Mouse (Mus musculus) hindbrain, embryonic 15.5 days (tissue): ENCODE measurements around the gene Rplp0. TPM values are rescaled to one million over a fixed set of nuclear protein-coding genes. Genes with fewer than 3 reads are reported as not detected.
A peak's percentile ranks its signal among the peaks of the same experiment; 100 is the strongest.

Experiments
- ATAC-seq: fragments of 200-750 bp; cut with Nextera tagmentation; 2 replicates; pipeline ENCODE4 v1.8.0; 2017; ENCODE audit warnings: low read depth, moderate number of reproducible peaks, moderate TSS enrichment; ENCODE audit not compliant: low FRiP score
- H3K27ac ChIP-seq: fragments of 300-500 bp; sonication (generic); replicated peaks from 2 replicates; pipeline ENCODE4 v1.5.1; 2015; ENCODE audit warnings: mild to moderate bottlenecking, inconsistent platforms
- H3K27me3 ChIP-seq: fragments of 300-500 bp; sonication (generic); 2 replicates; pipeline ENCODE4 v1.6.1; 2015; ENCODE audit warnings: control low read depth, inconsistent platforms
- H3K36me3 ChIP-seq: fragments of 300-500 bp; sonication (generic); 2 replicates; pipeline ENCODE4 v1.6.1; 2015; ENCODE audit warnings: control low read depth, inconsistent platforms
- H3K4me1 ChIP-seq: fragments of 300-500 bp; sonication (generic); replicated peaks from 2 replicates; pipeline ENCODE4 v1.6.1; 2015; ENCODE audit warnings: control low read depth, inconsistent platforms
- H3K4me2 ChIP-seq: fragments of 300-500 bp; sonication (generic); 2 replicates; pipeline ENCODE4 v1.6.1; 2015; ENCODE audit warnings: moderate library complexity, mild to moderate bottlenecking, inconsistent platforms
- H3K4me3 ChIP-seq: fragments of 300-500 bp; sonication (generic); 2 replicates; pipeline ENCODE4 v1.5.1; 2015; ENCODE audit warnings: mild to moderate bottlenecking, inconsistent platforms
- H3K9ac ChIP-seq: fragments of 300-500 bp; sonication (generic); 2 replicates; pipeline ENCODE4 v1.6.1; 2015; ENCODE audit warnings: inconsistent platforms
- H3K9me3 ChIP-seq: fragments of 300-500 bp; sonication (generic); 2 replicates; pipeline ENCODE4 v1.6.1; 2016; ENCODE audit warnings: control low read depth, inconsistent platforms
- WGBS: fragments of 180-500 bp; shearing (Covaris S2); methylation state at CpG from one replicate; pipeline ENCODE4 v1.1.7; 2015; 5-methylcytosine and 5-hydroxymethylcytosine counted together
- polyA plus RNA-seq: library from polyadenylated mRNA; unstranded; fragments of >200 nt; fragmentation: Nextera tagmentation; extraction: Ambion mirVana; gene quantifications from 2 replicates; pipeline ENCODE4 v1.2.1, GENCODE M21; 2015

Gene Rplp0
- polyA plus RNA-seq, 1 experiment from 2014 or later = 801 TPM

DNA sequence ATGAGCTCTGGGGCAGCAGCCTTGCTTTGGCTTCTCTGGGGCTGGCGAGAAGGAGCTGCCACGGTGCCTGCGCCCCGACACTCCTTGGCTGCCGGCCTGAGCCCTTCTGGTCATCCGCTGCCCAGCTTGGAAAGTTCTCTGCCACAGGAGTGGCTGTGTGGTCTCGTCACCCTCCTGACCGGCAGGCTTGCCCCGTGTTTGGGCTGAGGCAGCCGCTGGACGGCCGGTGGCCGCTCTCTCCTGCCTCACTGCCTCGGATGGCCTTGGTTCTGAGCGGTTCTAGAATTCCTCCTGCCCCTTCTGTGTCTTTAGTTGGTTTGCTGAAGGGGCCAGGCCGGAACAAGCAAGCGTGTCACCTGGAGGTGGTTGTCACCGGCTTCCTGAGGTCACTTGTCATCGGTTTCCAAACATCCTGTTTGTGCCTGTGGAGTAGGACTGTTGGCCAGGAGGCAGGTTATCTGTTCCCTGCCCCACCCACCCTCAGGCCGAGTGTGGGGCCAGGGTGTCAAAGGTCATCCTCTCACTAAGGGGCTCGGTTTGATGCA lies 38.9 kb upstream of the Rplp0 start:
- no peaks in the 10 kb centered on the region for H3K27me3 ChIP-seq
- no peaks in the 10 kb centered on the region for H3K9me3 ChIP-seq
- 77% methylated on average over 21 of the region's 21 CpGs for WGBS
- no peaks in the 10 kb centered on the region for H3K36me3 ChIP-seq
- H3K4me1 ChIP-seq = peaks cover 13% of the 10 kb centered on the region
- H3K27ac ChIP-seq = peak overlapping the region; percentile 40
- no peak overlapping the region for H3K4me2 ChIP-seq
- H3K4me3 ChIP-seq = no peak overlapping the region
- ATAC-seq = no peak
- H3K9ac ChIP-seq = no peak overlapping the region

DNA sequence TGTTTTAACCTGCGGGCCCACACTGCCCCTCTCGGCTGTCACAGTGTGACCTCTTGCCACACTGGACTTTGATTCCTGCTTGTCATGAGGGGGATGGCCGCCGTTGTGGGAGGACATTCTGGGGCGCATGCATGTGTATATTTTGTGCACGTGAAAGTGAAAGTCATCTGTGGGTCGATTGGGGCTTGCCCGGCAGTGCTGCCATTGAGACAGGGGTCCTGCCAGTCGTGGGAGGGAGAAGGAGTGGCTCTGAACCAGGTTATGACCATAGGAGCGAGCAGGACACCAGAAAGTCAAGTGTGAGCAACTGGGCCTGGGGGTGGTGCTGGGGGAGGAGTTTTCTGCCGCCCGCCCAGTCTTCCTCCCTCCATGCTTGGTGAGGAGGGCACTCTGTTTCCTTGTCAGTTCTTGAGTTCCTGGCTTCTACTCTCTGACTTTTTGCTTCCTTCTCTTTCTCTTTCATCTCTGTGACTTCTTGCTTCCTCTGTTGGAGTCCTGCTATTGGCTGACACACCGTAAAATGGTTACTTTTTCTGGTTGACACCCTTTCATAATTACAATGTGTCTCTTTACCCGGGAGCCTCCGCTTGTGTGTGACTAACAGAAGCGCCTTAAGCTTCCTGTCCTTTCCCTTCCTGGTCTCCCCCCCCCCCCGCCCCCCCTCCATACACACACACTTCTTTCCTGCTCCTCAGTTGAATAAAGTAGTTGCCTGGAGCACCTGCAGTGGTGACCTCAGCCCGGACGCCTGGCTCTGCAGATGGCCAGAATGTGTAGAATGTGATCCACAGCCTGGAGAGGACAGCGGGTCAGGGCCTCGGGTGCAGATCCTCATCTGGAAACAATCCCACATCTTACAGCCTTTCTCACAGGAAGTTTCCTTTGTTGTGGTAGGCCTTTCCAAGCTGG lies 37.5 kb upstream of the Rplp0 start:
- no peaks in the 10 kb centered on the region for H3K27me3 ChIP-seq
- H3K4me1 ChIP-seq = peaks cover 10% of the 10 kb centered on the region
- no peaks in the 10 kb centered on the region for H3K36me3 ChIP-seq
- no peak overlapping the region for H3K4me3 ChIP-seq
- 71% methylated on average over 21 of the region's 21 CpGs for WGBS
- no peak overlapping the region for H3K9ac ChIP-seq
- no peaks in the 10 kb centered on the region for H3K9me3 ChIP-seq
- ATAC-seq = no peak
- H3K27ac ChIP-seq = 0 out of 2 replicates have a peak overlapping the region, but pooled peaks have one; percentile 51
- H3K4me2 ChIP-seq = no peak overlapping the region; the same call in 1 of the 2 replicates

GRCm38 (mm10) chr5:115522531-115522930 lies 36.7 kb upstream of the Rplp0 start:
- ATAC-seq = no peak
- Histone ChIP-seq H3K4me1 (peaks cover 10% of the 10 kb centered on the region), H3K9ac (no peak overlapping the region), H3K36me3 (no peaks in the 10 kb centered on the region), H3K4me2 (no peak overlapping the region), H3K27ac (peak overlapping the region; percentile 51), H3K27me3 (no peaks in the 10 kb centered on the region), H3K9me3 (no peaks in the 10 kb centered on the region), H3K4me3 (no peak overlapping the region)
- 91% methylated on average over 4 of the region's 4 CpGs for WGBS

GRCm38 (mm10) chr5:115522981-115523499 lies 36.2 kb upstream of the Rplp0 start:
- Histone ChIP-seq H3K4me3 (no peak overlapping the region), H3K9me3 (no peaks in the 10 kb centered on the region), H3K9ac (no peak overlapping the region), H3K4me1 (peaks cover 10% of the 10 kb centered on the region), H3K36me3 (no peaks in the 10 kb centered on the region), H3K27me3 (no peaks in the 10 kb centered on the region), H3K27ac (peak overlapping the region; percentile 51; the same call in 1 of the 2 replicates), H3K4me2 (no peak overlapping the region)
- WGBS = 76% methylated on average over 14 of the region's 15 CpGs
- no peak for ATAC-seq

GRCm38 (mm10) chr5:115523971-115524370 lies 35.3 kb upstream of the Rplp0 start:
- no peaks in the 10 kb centered on the region for H3K9me3 ChIP-seq
- no peak for ATAC-seq
- peaks cover 10% of the 10 kb centered on the region for H3K4me1 ChIP-seq
- no peak overlapping the region for H3K9ac ChIP-seq
- WGBS = 10% methylated on average over 15 of the region's 15 CpGs
- H3K27ac ChIP-seq = no peak overlapping the region
- H3K4me3 ChIP-seq = no peak overlapping the region
- H3K27me3 ChIP-seq = no peaks in the 10 kb centered on the region
- H3K4me2 ChIP-seq = 0 out of 2 replicates have a peak overlapping the region, but pooled peaks have one; percentile 11
- no peaks in the 10 kb centered on the region for H3K36me3 ChIP-seq

GRCm38 (mm10) chr5:115524471-115524870 lies 34.8 kb upstream of the Rplp0 start:
- H3K4me3 ChIP-seq = no peak overlapping the region
- no peak overlapping the region for H3K9ac ChIP-seq
- no peaks in the 10 kb centered on the region for H3K36me3 ChIP-seq
- no peak overlapping the region for H3K27ac ChIP-seq
- H3K27me3 ChIP-seq = no peaks in the 10 kb centered on the region
- peaks cover 15% of the 10 kb centered on the region for H3K4me1 ChIP-seq
- no peaks in the 10 kb centered on the region for H3K9me3 ChIP-seq
- WGBS = 58% methylated on average over 12 of the region's 12 CpGs
- no peak overlapping the region for H3K4me2 ChIP-seq
- ATAC-seq = no peak

DNA sequence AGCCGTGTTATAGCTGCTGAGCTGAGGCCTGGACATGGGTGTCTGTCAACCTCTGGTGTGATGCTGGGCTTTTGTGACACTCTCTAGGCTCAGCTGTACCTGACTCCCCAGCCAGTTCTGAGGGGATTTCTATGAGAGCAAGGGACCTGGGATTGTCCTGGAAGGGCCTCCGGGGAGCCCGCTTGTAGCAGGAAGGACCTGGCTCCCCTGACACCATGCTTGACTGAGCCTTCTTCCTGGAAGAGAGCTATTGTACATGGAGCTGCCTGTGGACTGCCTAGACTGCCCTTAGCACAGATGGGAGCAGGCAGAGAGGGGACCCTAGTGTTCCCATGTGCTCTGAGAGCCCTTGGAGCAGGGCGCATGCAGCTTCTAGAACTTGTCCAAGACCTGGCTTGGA lies 33.9 kb upstream of the Rplp0 start:
- Histone ChIP-seq H3K4me1 (peaks cover 24% of the 10 kb centered on the region), H3K27ac (0 out of 2 replicates have a peak overlapping the region, but pooled peaks have one; percentile 37), H3K4me2 (no peak overlapping the region), H3K36me3 (no peaks in the 10 kb centered on the region), H3K9me3 (no peaks in the 10 kb centered on the region), H3K27me3 (no peaks in the 10 kb centered on the region), H3K9ac (no peak overlapping the region), H3K4me3 (no peak overlapping the region)
- 93% methylated on average over 4 of the region's 4 CpGs for WGBS
- no peak for ATAC-seq

DNA sequence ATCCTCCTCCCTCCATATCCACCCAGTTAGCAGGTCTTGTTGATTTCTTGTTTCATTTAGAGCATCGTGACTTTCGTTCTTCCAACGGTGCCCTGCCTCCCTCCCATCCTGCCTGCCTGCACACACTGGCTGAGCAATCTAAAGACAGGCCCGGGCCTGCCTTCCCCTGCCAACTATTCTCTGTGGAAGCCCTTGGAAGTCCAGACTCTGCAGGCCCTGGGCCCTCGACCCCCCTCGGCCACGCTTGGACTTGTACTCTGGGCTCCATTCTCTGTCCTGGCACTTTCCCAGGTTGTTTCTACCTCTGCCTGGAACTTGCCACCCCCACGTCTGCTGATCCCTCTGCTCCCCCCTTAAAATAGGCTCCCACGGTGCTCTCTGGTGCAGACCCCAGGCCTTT lies 33.3 kb upstream of the Rplp0 start:
- H3K4me2 ChIP-seq = no peak overlapping the region
- no peak overlapping the region for H3K9ac ChIP-seq
- 76% methylated on average over 9 of the region's 9 CpGs for WGBS
- H3K27me3 ChIP-seq = no peaks in the 10 kb centered on the region
- H3K4me3 ChIP-seq = no peak overlapping the region
- no peaks in the 10 kb centered on the region for H3K36me3 ChIP-seq
- H3K9me3 ChIP-seq = no peaks in the 10 kb centered on the region
- H3K4me1 ChIP-seq = peaks cover 29% of the 10 kb centered on the region
- peak overlapping the region; percentile 37; the same call in 1 of the 2 replicates for H3K27ac ChIP-seq
- ATAC-seq = no peak

- no peak overlapping the region for H3K4me3 ChIP-seq
- no peaks in the 10 kb centered on the region for H3K27me3 ChIP-seq
- H3K27ac ChIP-seq = no peak overlapping the region
- H3K4me2 ChIP-seq = no peak overlapping the region
- no peaks in the 10 kb centered on the region for H3K9me3 ChIP-seq
- WGBS = 83% methylated on average over 17 of the region's 17 CpGs
- H3K36me3 ChIP-seq = no peaks in the 10 kb centered on the region
- no peak overlapping the region for H3K9ac ChIP-seq
- peaks cover 36% of the 10 kb centered on the region for H3K4me1 ChIP-seq
- ATAC-seq = no peak
These were observed 32.6 kb upstream of the Rplp0 start for GRCm38 (mm10) chr5:115526456-115527202.

DNA sequence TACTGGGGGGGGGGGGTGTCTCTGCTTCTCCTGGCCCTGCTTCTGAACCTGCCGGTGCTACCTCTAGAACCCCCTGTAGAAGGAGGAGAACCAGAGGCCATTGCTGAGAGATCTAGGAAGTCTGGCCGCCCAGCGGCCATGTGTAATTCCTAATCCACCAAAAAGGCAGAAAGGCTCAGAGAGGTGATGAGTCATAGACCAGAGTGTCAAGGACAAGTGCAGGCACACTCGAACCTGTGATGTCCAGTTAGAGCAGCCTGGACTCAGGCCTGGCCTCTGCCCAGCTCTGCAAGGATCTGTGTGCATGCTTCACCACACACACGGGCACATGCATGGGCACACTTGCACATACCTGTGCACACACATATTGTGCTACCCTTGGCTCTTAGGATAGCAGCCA lies 31.1 kb upstream of the Rplp0 start:
- peaks cover 48% of the 10 kb centered on the region for H3K4me1 ChIP-seq
- no peak overlapping the region for H3K4me2 ChIP-seq
- H3K9ac ChIP-seq = no peak overlapping the region
- H3K27me3 ChIP-seq = no peaks in the 10 kb centered on the region
- no peaks in the 10 kb centered on the region for H3K36me3 ChIP-seq
- no peak overlapping the region for H3K27ac ChIP-seq
- no peak for ATAC-seq
- no peaks in the 10 kb centered on the region for H3K9me3 ChIP-seq
- 87% methylated on average over 5 of the region's 5 CpGs for WGBS
- no peak overlapping the region for H3K4me3 ChIP-seq

DNA sequence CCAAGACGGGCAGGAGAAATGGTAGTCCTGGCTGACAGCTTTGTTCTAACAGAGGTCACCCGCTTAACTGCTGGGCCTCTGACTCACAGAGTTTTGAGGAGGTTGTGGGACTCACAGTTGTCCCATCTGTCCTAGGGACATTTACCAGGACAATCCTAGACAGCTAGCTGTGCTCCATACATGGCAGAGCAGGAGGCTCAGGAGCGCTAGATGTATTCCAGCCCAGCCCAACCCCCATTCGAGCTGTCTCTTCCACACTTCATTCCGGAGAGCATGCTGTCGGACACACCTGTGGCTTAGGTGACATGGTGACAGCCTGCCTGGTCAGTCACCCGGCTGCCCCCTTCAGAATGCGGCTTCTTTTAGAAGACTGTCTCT lies 29.9 kb upstream of the Rplp0 start:
- no peak for ATAC-seq
- Histone ChIP-seq H3K27me3 (no peaks in the 10 kb centered on the region), H3K4me1 (peaks cover 43% of the 10 kb centered on the region), H3K27ac (0 out of 2 replicates have a peak overlapping the region, but pooled peaks have one; percentile 47), H3K9me3 (no peaks in the 10 kb centered on the region), H3K36me3 (no peaks in the 10 kb centered on the region), H3K9ac (no peak overlapping the region), H3K4me2 (no peak overlapping the region), H3K4me3 (no peak overlapping the region)
- WGBS = 76% methylated on average over 8 of the region's 8 CpGs
